Mouse (Mus musculus) cerebral cortex, adult 2 months (tissue): Measurements from ENCODE around the gene Ptcd1.

Experiments
- WGBS: fragments of 180-500 bp; shearing (Covaris S2); methylation state at CpG from one replicate; pipeline ENCODE4 v1.1.7; 2018; 5-methylcytosine and 5-hydroxymethylcytosine counted together

The Ptcd1 gene

GRCm38 (mm10) chr5:145114606-145115473, 52.1 kb downstream of the Ptcd1 start:
- 9% methylated on average over 38 of the region's 40 CpGs for WGBS

GRCm38 (mm10) chr5:145114071-145114605, 52.8 kb downstream of the Ptcd1 start, which contains the start of gene Arpc1b:
Gene Arpc1b, plus strand, starts transcription at chr5:145114215.
- under 1% methylated on average over 53 of the region's 53 CpGs for WGBS

- WGBS = 52% methylated on average over 2 of the region's 2 CpGs
These were observed 53.5 kb downstream of the Ptcd1 start for GRCm38 (mm10) chr5:145113416-145113815.

- WGBS = 88% methylated on average over 8 of the region's 8 CpGs
These were observed 54.3 kb downstream of the Ptcd1 start for GRCm38 (mm10) chr5:145112566-145112965.

- 84% methylated on average over 6 of the region's 6 CpGs for WGBS
These were observed 56.5 kb downstream of the Ptcd1 start for GRCm38 (mm10) chr5:145110401-145110800.

- 64% methylated on average over 9 of the region's 9 CpGs for WGBS
These were observed 61.1 kb downstream of the Ptcd1 start for GRCm38 (mm10) chr5:145105694-145106275.

- 59% methylated on average over 9 of the region's 9 CpGs for WGBS
These were observed 62.6 kb downstream of the Ptcd1 start for GRCm38 (mm10) chr5:145104328-145104727.

GRCm38 (mm10) chr5:145102706-145103105, 64.2 kb downstream of the Ptcd1 start:
- WGBS = 45% methylated on average over 4 of the region's 4 CpGs

GRCm38 (mm10) chr5:145101451-145101850, 65.5 kb downstream of the Ptcd1 start:
- WGBS = 98% methylated on average over 11 of the region's 11 CpGs

GRCm38 (mm10) chr5:145100960-145101359, 65.9 kb downstream of the Ptcd1 start:
- WGBS = 97% methylated on average over 9 of the region's 9 CpGs

GRCm38 (mm10) chr5:145098340-145098821, 68.5 kb downstream of the Ptcd1 start:
- WGBS = 90% methylated on average over 10 of the region's 10 CpGs
